Mouse (Mus musculus): ENCODE measurements at regions not wholly inside any gene's neighbourhood (a gene's known extent, or its start where the extent isn't known, plus 50 kb on each side); places are given as distances from the start of the nearest gene placed in this dataset.

- DNase-seq = no peak
Measured at GRCm38 (mm10) chr1:152313480-152313879, 73.0 kb downstream of the Tsen15 start.

GRCm38 (mm10) chr1:152305461-152305860 lies 81.0 kb downstream of the Tsen15 start:
- DNase-seq = no peak

- DNase-seq = peak; percentile 76
Measured at GRCm38 (mm10) chr1:152304487-152305130, 81.9 kb downstream of the Tsen15 start.

- DNase-seq = no peak
Measured at GRCm38 (mm10) chr1:152301355-152301754, 85.1 kb downstream of the Tsen15 start.

DNA sequence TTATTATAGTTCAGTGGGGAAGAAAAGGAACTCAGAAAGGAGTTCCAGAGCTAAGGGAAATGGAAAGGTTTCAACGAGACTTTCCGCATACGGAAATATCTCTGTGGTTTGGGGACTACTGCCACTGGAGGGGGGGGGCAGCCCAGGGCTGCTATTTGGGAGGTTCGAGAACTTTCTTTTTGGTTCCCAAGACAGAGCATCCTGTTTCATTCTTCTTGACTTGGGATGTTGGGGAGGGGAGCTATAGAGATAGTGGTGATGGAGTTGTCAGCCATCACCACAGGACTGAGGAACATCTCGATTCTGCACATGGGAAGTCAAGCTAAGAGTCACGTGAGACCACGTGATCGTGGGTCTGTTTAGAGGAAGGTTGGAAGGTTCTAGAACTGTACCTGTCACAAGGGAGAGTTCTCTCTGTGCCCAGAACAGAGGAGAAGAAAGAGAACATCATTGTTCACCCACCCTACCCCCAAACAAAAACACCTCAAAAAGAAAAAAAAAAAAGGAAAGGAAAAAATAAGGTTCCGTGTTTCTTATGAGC lies 94.2 kb downstream of the Tsen15 start:
- no peak for DNase-seq

GRCm38 (mm10) chr1:152290768-152291167 lies 95.7 kb downstream of the Tsen15 start:
- peak; percentile 82 for DNase-seq

DNA sequence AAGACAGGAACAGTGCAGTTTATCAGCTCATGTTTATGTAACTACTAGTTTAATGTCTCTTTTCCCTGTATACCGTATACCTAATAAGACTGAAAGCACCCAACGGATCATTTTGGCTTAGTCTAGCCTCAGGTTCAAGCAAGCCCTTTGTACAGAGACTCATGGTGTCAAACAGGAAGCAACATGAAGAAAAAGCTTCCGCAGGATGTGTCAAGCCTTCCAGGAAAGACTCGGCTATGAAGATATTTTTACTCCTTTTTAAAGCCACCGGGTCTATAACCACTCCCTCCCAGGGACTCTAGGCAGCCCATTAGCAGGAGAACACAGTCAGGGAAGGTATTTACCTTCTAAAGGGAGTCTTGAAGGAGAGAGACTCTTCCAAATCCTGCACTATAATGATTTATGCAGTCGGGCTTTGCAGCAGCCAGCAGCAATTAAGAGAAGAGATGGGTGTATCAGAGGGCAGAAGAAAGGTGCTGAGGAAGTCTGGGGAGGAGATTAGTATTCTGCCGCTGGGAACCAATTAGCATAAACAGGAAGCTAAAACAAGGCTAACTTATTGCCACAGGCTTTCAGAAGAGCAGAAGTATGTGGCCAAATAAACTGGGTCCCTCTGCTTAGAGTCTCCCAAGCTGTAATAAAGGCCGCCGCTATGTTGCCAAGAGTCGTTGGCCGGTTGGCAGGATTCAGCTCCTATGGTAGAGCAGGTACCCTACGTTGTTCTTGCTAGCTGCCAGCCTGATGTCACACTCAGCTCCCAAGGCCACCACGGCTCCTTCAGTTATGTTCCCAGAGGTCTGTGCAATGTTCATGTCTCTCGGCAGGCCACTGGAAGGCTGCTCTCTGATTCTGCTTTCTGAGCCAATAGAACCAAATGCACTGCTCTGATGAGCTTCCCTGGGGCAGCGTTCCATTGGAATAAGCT lies 98.7 kb downstream of the Tsen15 start:
- peak; percentile 40 for DNase-seq

GRCm38 (mm10) chr1:152286677-152287076 lies 99.8 kb downstream of the Tsen15 start:
- no peak for DNase-seq

GRCm38 (mm10) chr1:152282106-152282505 lies 104.4 kb downstream of the Tsen15 start:
- no peak for DNase-seq

- DNase-seq = no peak
Measured at GRCm38 (mm10) chr1:152281201-152281600, 105.3 kb downstream of the Tsen15 start.

GRCm38 (mm10) chr1:152280014-152280413 lies 106.5 kb downstream of the Tsen15 start:
- no peak for DNase-seq

DNA sequence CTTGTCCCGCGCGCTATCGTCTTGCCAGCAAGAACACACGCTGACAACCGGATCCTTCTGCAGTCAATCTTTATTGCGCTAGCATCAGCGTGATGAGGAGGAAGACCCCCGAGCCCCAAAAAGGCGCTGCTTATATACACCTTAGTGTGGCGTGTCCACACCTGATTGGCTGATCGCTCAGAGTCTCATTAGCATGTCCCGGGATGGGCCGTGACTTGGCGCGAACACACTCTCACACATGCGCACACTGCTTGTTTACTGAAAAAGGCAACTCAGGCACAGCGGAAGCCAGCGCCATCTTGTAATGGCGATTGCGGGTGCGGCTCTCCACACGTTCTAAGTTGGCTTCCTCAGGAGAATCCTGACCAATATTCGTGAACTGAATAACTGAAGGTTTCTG lies 111.5 kb downstream of the Tsen15 start:
- no peak for DNase-seq

- DNase-seq = no peak
Measured at GRCm38 (mm10) chr1:152273430-152273829, 113.1 kb downstream of the Tsen15 start.

DNA sequence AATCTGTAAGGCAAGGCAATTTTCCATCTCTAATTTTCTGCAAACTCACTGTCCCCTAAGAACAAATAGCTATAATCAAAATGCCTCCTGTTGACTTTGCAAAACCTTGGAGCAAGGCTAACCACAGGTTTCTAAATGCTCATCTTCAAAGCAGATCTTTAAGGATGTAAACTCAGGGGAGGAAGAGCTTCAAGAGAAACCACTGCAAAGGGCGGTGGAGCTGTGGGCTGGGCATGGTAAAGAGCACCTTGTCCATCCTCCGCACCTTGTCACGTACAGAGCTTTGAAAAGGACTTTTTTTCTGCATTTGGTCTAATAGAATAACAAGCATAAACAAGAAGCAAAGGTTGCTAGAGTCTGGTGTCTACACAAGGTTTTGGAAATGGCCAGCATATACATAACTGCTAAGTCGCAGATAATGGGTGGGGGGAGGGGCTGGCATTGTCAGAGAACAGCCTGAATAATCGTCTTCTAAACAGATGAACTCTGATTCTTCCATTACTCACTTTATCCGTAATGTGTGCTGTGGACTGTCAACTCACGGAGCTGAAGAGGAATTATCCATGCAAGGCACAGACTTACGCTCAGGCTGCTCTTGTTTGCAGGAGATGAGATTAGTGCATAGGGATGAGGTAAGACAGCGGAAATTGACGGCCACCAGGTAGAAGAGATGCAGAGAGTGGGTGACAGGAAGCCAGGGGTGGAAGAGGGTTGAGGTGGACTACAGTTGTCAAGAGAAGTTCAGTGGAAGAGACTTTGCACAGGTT lies 116.4 kb downstream of the Tsen15 start:
- no peak for DNase-seq

GRCm38 (mm10) chr1:152266390-152266789 lies 120.1 kb downstream of the Tsen15 start:
- DNase-seq = no peak

GRCm38 (mm10) chr1:152264981-152265380 lies 121.5 kb downstream of the Tsen15 start:
- no peak for DNase-seq

GRCm38 (mm10) chr1:152261472-152261871 lies 125.0 kb downstream of the Tsen15 start:
- DNase-seq = no peak

GRCm38 (mm10) chr1:152260950-152261349 lies 125.5 kb downstream of the Tsen15 start:
- no peak for DNase-seq

GRCm38 (mm10) chr1:152258258-152258657 lies 128.2 kb downstream of the Tsen15 start:
- DNase-seq = no peak

- no peak for DNase-seq
Measured at GRCm38 (mm10) chr1:152253906-152254305, 132.6 kb downstream of the Tsen15 start.

DNA sequence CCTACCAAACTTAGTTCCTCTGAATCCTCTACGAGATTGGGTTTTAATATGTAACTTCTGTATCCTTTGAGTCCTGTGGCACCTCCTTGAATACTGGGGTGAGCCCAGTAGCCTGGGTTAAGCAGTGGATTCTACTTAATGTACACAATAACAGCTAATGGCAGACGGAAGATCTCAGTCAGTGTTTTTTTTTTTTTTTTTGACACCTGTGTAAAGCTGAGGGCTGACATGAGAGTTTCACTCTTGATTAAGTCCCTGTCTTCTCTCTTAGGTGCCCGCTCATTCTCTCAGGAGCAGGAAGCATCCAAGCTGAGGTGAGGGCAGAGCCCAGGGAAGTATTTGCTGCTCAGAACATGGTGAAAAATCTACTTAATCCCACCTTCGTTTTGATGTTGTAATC lies 133.0 kb downstream of the Tsen15 start:
- DNase-seq = no peak

DNA sequence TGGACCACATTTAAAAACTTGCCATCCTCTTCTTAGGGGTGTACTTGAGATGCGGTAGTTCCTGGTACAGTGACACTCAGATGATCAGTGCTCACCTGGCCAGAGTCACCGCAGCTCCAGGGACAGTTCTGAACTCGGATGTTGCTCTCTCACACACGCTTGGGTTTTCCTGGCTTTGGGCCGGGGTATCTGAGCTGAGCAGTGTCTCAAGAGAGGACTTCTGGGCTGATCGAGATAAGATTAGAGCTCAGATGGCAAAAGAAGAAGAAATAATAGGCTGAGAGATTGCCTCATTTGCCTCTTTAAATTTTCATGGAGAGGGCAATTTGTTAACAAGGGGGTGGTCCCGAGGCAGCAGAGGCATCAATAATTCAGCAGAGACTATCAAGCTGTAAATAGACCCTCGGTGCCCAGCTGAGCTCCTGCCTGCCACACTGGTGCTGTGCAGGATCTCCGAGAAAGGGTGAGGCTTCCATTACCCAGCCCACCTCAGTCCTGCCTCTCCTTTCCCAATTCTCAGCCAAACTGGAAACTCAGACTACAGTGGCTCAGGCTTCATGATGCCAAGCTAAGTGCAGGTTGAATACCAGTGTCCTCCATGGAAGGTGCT lies 133.7 kb downstream of the Tsen15 start:
- DNase-seq = no peak

DNA sequence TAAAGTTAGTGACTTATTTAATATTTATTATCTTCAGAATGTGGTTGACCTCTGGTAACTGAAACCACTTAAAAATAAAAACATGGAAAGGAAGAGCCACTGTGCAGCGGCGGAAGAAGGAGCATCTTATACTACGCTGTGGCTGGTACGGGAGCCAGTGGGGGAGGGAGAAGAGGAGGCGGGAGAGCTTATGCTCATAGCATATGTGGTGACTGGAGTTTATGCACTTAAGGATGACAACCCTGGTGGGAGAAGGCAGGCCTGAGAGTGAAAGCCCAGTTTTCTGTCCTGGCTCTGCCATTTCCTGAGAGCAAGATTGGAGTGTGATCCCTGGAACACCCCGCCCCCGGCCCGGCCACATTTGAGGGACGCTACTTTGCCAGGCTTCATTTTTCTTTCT lies 145.5 kb downstream of the Tsen15 start:
- no peak for DNase-seq

Measured in cerebellum, adult 11-12 months (tissue).